Mouse (Mus musculus) liver, postnatal 0 days (tissue): ENCODE measurements at regions not wholly inside any gene's neighbourhood (a gene's known extent, or its start where the extent isn't known, plus 50 kb on each side); places are given as distances from the start of the nearest gene placed in this dataset.

Experiments
- CTCF ChIP-seq: sonication (generic); IDR thresholded peaks from 2 replicates; pipeline ENCODE4 v1.5.1; 2016; ENCODE audit warnings: antibody characterized with exemption, low read depth
- EP300 ChIP-seq: IDR thresholded peaks from 2 replicates; pipeline ENCODE4 v1.6.1; 2016; ENCODE audit warnings: antibody characterized with exemption, low read depth, mild to moderate bottlenecking

DNA sequence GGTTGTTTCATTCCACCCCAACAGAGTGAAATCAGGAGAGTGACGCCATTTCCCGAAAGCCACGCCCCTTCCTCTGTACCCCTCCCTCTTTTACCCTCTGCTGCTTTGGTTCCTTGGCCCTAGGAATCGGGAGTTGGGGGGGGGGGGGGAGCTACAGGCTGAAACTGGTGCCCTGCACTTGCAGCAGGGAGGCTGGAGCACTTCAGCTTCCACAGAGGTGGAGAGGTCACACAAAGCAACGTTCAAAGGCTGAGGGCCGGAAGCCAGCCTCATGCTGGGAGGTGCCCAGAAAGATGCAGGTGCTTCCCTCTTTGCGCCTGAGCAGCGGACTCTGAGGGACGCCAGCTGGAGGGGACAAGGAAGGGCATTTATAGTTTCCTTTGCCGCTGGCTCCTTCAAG, 69.1 kb upstream of the Rapgef5 start:
- no peak for TF ChIP-seq CTCF
- no peak for TF ChIP-seq EP300
